ENCODE assay signal across 8 mouse cellular contexts in the genomic region with DNA sequence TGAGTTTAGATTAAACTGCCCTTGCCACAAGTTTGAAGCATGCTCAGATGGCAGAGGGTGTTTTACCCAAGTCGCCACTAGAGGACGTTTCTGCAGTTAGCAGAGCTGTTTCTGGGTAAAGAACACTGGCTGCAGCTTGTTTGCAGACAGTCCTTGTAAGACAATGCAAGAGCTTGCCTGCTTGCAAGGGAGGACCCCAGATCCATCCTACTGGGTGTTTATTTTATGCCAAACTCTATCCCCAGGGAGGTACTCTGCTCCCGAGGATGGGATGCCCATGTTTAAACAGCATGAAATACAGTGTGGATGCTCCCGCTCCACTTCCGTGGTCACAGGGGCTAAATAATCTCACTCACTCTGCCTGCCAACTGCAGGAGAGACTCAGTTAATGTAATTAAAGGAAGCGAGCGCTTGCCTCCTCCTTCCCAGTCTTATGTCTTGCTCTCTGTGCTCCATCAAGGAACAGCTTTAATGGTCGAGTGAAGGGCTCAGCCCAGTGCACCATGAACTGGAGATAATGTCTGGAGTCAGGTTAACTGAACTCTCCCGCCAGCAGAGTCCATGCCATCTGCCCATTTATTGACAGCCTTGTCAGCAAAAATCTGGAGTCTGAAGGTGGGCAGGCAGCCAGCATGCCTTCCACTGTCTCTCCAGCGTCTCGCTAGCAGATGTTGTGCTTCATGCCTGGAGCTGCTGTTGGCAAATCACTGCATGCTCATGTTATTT.
DNase-seq lines count a peak whose midpoint lies in the region; ATAC-seq and TF ChIP-seq lines count a peak whose summit lies in the region.

No protein-coding gene starts in this region.

- H3K27me3 ChIP-seq in forebrain, embryonic 12.5 days: peaks cover 3% of the 10 kb centered on the region; the same call in 1 of the 2 replicates
- no peaks in the 10 kb centered on the region for H3K27me3 ChIP-seq in heart, embryonic 16.5 days (ENCODE audit: control insufficient read depth, insufficient read depth, low read length)
- H3K27me3 ChIP-seq in liver, embryonic 11.5 days (replicated peaks; ENCODE audit: control insufficient read depth, insufficient read depth, low read length): no peaks in the 10 kb centered on the region

- peak; percentile 34 to 63 for DNase-seq in urinary bladder, postnatal 4 days (ENCODE audit: low spot score in 2 of 2)
- no peak for DNase-seq in urinary bladder, postnatal 36 days (ENCODE audit: low spot score in 2 of 2)
- peak; percentile 80 to 86 for DNase-seq in kidney, postnatal 36 days
- no peak for DNase-seq in liver, embryonic 11.5 days (ENCODE audit: low spot score)
- no peak for DNase-seq in thymus, postnatal 25 days

- peak overlapping the region; percentile 40 for H3K9ac ChIP-seq in forebrain, embryonic 12.5 days
- no peak overlapping the region for H3K9ac ChIP-seq in heart, embryonic 16.5 days (ENCODE audit: low read length)
- H3K9ac ChIP-seq in liver, embryonic 11.5 days (ENCODE audit: low read depth, low read length): no peak overlapping the region

- no peak for TF ChIP-seq CTCF in olfactory bulb, adult 2 months (IDR thresholded peaks at IDR 0.05; ENCODE audit: insufficient read depth, low read depth, low read length)

- H3K9me3 ChIP-seq in forebrain, embryonic 12.5 days: no peaks in the 10 kb centered on the region
- no peaks in the 10 kb centered on the region for H3K9me3 ChIP-seq in heart, embryonic 16.5 days (replicated peaks; ENCODE audit: control insufficient read depth, low read length)
- H3K9me3 ChIP-seq in liver, embryonic 11.5 days (ENCODE audit: control insufficient read depth, low read length): no peaks in the 10 kb centered on the region

- H3K36me3 ChIP-seq in forebrain, embryonic 12.5 days (replicated peaks): no peaks in the 10 kb centered on the region
- no peaks in the 10 kb centered on the region for H3K36me3 ChIP-seq in heart, embryonic 16.5 days (ENCODE audit: control insufficient read depth, insufficient read depth)
- no peaks in the 10 kb centered on the region for H3K36me3 ChIP-seq in liver, embryonic 11.5 days (ENCODE audit: control insufficient read depth, insufficient read depth, low read length)

- 10% methylated on average over 11 of the region's 11 CpGs for WGBS in forebrain, embryonic 12.5 days
- 10% methylated on average over 11 of the region's 11 CpGs for WGBS in heart, embryonic 16.5 days
- WGBS in liver, embryonic 11.5 days: 21% methylated on average over 11 of the region's 11 CpGs
- WGBS in olfactory bulb, adult 2 months: 6% methylated on average over 11 of the region's 11 CpGs

- no peak for TF ChIP-seq POLR2A in olfactory bulb, adult 2 months (IDR thresholded peaks at IDR 0.05; ENCODE audit: insufficient read depth, low read depth, low read length)

- ATAC-seq in forebrain, embryonic 12.5 days (ENCODE audit: low FRiP score): peak; percentile 82
- ATAC-seq in heart, embryonic 16.5 days (replicated peaks; ENCODE audit: extremely low read depth, insufficient read depth, low FRiP score): peak; percentile 37
- ATAC-seq in liver, embryonic 11.5 days (replicated peaks; ENCODE audit: low FRiP score): no peak

- peaks cover 50% of the 10 kb centered on the region for H3K4me1 ChIP-seq in forebrain, embryonic 12.5 days
- H3K4me1 ChIP-seq in heart, embryonic 16.5 days (ENCODE audit: control insufficient read depth, insufficient read depth, low read length): peaks cover 13% of the 10 kb centered on the region
- H3K4me1 ChIP-seq in liver, embryonic 11.5 days (replicated peaks; ENCODE audit: control insufficient read depth, insufficient read depth, low read length): no peaks in the 10 kb centered on the region; the same call in 1 of the 2 replicates
- peaks cover 16% of the 10 kb centered on the region for H3K4me1 ChIP-seq in olfactory bulb, adult 2 months (ENCODE audit: control insufficient read depth, insufficient read depth, low read length)

- H3K4me2 ChIP-seq in forebrain, embryonic 12.5 days: peak overlapping the region; percentile 54
- peak overlapping the region; percentile 48 for H3K4me2 ChIP-seq in heart, embryonic 16.5 days (ENCODE audit: low read depth, low read length)
- H3K4me2 ChIP-seq in liver, embryonic 11.5 days: peak overlapping the region; percentile 31

- H3K4me3 ChIP-seq in forebrain, embryonic 12.5 days (replicated peaks): peak overlapping the region; percentile 19
- H3K4me3 ChIP-seq in heart, embryonic 16.5 days (ENCODE audit: low read length): peak overlapping the region; percentile 6
- H3K4me3 ChIP-seq in liver, embryonic 11.5 days (ENCODE audit: low read depth, low read length): no peak overlapping the region
- H3K4me3 ChIP-seq in olfactory bulb, adult 2 months (ENCODE audit: insufficient read depth, low read depth, low read length): 0 out of 2 replicates have a peak overlapping the region, but pooled peaks have one; percentile 0

- peak overlapping the region; percentile 91 for H3K27ac ChIP-seq in forebrain, embryonic 12.5 days
- H3K27ac ChIP-seq in heart, embryonic 16.5 days (ENCODE audit: low read length): peak overlapping the region; percentile 18; the same call in 1 of the 2 replicates
- H3K27ac ChIP-seq in liver, embryonic 11.5 days (ENCODE audit: low read depth, low read length): no peak overlapping the region; the same call in 1 of the 2 replicates
- no peak overlapping the region for H3K27ac ChIP-seq in olfactory bulb, adult 2 months (ENCODE audit: insufficient read depth, low read depth, low read length)

Comparison
In these comparisons a context has a peak if more than half of its experiments do, and no peak if none do; other contexts are left out.
1. DNase-seq: peak in urinary bladder, postnatal 4 days (2 of 2) and kidney, postnatal 36 days (2 of 2); none in urinary bladder, postnatal 36 days (0 of 2), liver, embryonic 11.5 days (single experiment) and thymus, postnatal 25 days (single experiment).
2. H3K27ac ChIP-seq: peak in forebrain, embryonic 12.5 days (single experiment) and heart, embryonic 16.5 days (single experiment); none in liver, embryonic 11.5 days (single experiment) and olfactory bulb, adult 2 months (single experiment).
3. Peak in every context shown above with its lines, with median percentiles within 50 percentile points of each other: H3K4me2 ChIP-seq.